Mouse (Mus musculus) heart, postnatal 0 days (tissue): ENCODE measurements at regions not wholly inside any gene's neighbourhood (a gene's known extent, or its start where the extent isn't known, plus 50 kb on each side); places are given as distances from the start of the nearest gene placed in this dataset.
"Not testable (repeated sequence)": the region's sequence is repeated elsewhere in the genome, so short reads cannot be mapped to it uniquely, and the experiment has no call there.

ENCODE experiments used
- CTCF ChIP-seq: IDR thresholded peaks from 2 replicates; pipeline ENCODE4 v1.5.1; 2016; ENCODE audit warnings: antibody characterized with exemption, control low read depth, low read depth
- EP300 ChIP-seq: IDR thresholded peaks from 2 replicates; pipeline ENCODE4 v1.6.1; 2016; ENCODE audit warnings: antibody characterized with exemption, low read depth

DNA sequence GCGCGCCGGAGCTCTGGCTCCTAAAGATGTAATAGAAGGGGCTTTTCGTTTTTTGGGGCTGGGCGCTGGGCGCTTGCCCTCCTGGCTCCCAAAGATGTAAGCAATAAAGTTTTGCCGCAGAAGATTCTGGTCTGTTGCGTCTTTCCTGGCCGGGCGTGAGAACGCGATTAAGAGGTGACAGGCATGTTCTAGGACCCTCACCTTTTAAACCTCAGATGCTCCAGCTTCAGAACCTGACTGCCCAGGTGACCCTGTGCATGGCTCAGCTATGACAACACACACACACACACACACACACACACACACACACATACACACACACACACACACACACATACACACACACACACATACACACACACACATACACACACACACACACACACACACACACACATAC, 391.3 kb downstream of the Sox9 start:
- not testable (repeated sequence) for TF ChIP-seq CTCF, EP300
